Mouse (Mus musculus) small intestine, adult 2 months (tissue): ENCODE data around the gene Gm17655.

Source experiments
- CTCF ChIP-seq: fragments of 200-500 bp; IDR thresholded peaks from 2 replicates; pipeline ENCODE4 v1.5.1; 2012; ENCODE audit warnings: low read depth, mild to moderate bottlenecking, control low read depth, inconsistent platforms, low read length, moderate library complexity, mixed read lengths; ENCODE audit not compliant: insufficient replicate concordance, insufficient read length; ENCODE audit errors: extremely low read depth
- POLR2A ChIP-seq: fragments of 200-500 bp; IDR thresholded peaks from 2 replicates; pipeline ENCODE4 v1.6.1; 2012; ENCODE audit warnings: low read depth, mild to moderate bottlenecking, control low read depth, inconsistent platforms, low read length, moderate library complexity

GRCm38 (mm10) chr5:110102429-110102828 is 30.1 kb upstream of the Gm17655 start:
- TF ChIP-seq CTCF, result no peak
- no peak for TF ChIP-seq POLR2A
